9 mouse cellular contexts compared by ENCODE assay signal in the genomic region with DNA sequence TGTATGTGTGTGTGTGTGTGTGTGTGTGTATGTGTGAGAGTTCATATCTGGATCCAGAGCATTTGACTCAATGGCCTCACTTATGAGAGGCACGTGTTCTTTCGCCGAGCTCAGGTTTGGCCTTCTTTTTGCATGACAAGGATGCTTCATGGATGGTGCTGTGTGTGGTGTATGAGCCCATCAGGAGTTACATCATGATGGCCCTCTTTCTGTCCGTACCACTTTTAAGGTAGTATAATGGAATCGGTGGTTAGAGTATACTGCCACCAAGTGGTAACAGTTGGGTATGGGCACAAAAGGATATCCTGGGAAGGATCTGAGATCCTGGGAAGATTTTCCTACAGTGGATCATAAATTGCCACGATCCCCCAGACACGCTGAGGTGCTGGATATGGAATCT. TPM values are rescaled to one million over a fixed set of nuclear protein-coding genes. Genes with fewer than 3 reads are reported as not detected.
DNase-seq lines count a peak whose midpoint lies in the region; ATAC-seq lines count a peak whose summit lies in the region.
"Had no signal": no experiment of that assay in that cellular context is flagged by ENCODE, and none has a peak within 500 bp of the region (broad histone marks: within the 10 kb centered on the region; RNA-seq: fewer than 3 reads in every experiment).

No protein-coding gene starts in this region.

- no peaks in the 10 kb centered on the region for H3K36me3 ChIP-seq in limb, embryonic 11.5 days (ENCODE audit: control insufficient read depth, insufficient read depth, low read length)
- no peaks in the 10 kb centered on the region for H3K36me3 ChIP-seq in neural tube, embryonic 11.5 days (ENCODE audit: control insufficient read depth, insufficient read depth, low read length)
- H3K36me3 ChIP-seq: heart, embryonic 13.5 days had no signal

- no peak; the same call in 1 of the 2 replicates for ATAC-seq in limb, embryonic 11.5 days (ENCODE audit: insufficient number of reproducible peaks, low FRiP score, low TSS enrichment, low read depth)
- ATAC-seq in neural tube, embryonic 11.5 days (ENCODE audit: insufficient read depth, low FRiP score, low TSS enrichment), result no peak

- peak; percentile 60 for DNase-seq in CD4-positive, CD25-positive, alpha-beta regulatory T cell, adult 2 months (ENCODE audit: low read depth, low spot score)
- DNase-seq in NIH3T3 (ENCODE audit: low read depth), result peak; percentile 83
- DNase-seq in cerebellum, postnatal 10 days, result peak; percentile 72 to 78
- DNase-seq in frontal cortex, postnatal 14 days (ENCODE audit: low spot score in 2 of 2), result peak; percentile 15 to 56
- peak; percentile 73 for DNase-seq in kidney, adult 9 months
- peak; percentile 62 for DNase-seq in limb, embryonic 11.5 days (ENCODE audit: low spot score)
- peak; percentile 56 for DNase-seq in neural tube, embryonic 11.5 days (ENCODE audit: low spot score)
- DNase-seq in spleen, postnatal 14 days (ENCODE audit: low spot score in 2 of 2), result no peak

- H3K27ac ChIP-seq in limb, embryonic 11.5 days (replicated peaks; ENCODE audit: low read depth, low read length), result no peak overlapping the region
- no peak overlapping the region for H3K27ac ChIP-seq in neural tube, embryonic 11.5 days (ENCODE audit: low read depth, low read length)
- H3K27ac ChIP-seq: heart, embryonic 13.5 days had no signal

- 14% methylated on average over 7 of the region's 7 CpGs for WGBS in limb, embryonic 11.5 days
- 13% methylated on average over 7 of the region's 7 CpGs for WGBS in neural tube, embryonic 11.5 days

- no peaks in the 10 kb centered on the region for H3K27me3 ChIP-seq in limb, embryonic 11.5 days (ENCODE audit: control insufficient read depth, insufficient read depth, low read length)
- no peaks in the 10 kb centered on the region for H3K27me3 ChIP-seq in neural tube, embryonic 11.5 days (ENCODE audit: control insufficient read depth, insufficient read depth, low read length)
- H3K27me3 ChIP-seq: heart, embryonic 13.5 days had no signal

- H3K9ac ChIP-seq in limb, embryonic 11.5 days (ENCODE audit: low read length), result no peak overlapping the region
- H3K9ac ChIP-seq in neural tube, embryonic 11.5 days (ENCODE audit: low read length), result no peak overlapping the region
- H3K9ac ChIP-seq: heart, embryonic 13.5 days had no signal

- H3K4me1 ChIP-seq in limb, embryonic 11.5 days (ENCODE audit: control insufficient read depth, insufficient read depth, low read length), result no peaks in the 10 kb centered on the region
- H3K4me1 ChIP-seq in neural tube, embryonic 11.5 days (ENCODE audit: control insufficient read depth, insufficient read depth, low read length), result no peaks in the 10 kb centered on the region
- H3K4me1 ChIP-seq: heart, embryonic 13.5 days had no signal

- H3K9me3 ChIP-seq in limb, embryonic 11.5 days (ENCODE audit: control insufficient read depth, low read length), result no peaks in the 10 kb centered on the region
- H3K9me3 ChIP-seq in neural tube, embryonic 11.5 days (ENCODE audit: control insufficient read depth, low read length), result no peaks in the 10 kb centered on the region
- H3K9me3 ChIP-seq: heart, embryonic 13.5 days had no signal

- no peak overlapping the region for H3K4me3 ChIP-seq in limb, embryonic 11.5 days (ENCODE audit: low read depth, low read length)
- no peak overlapping the region for H3K4me3 ChIP-seq in neural tube, embryonic 11.5 days (ENCODE audit: low read depth, low read length)
- H3K4me3 ChIP-seq: heart, embryonic 13.5 days had no signal

- H3K4me2 ChIP-seq in limb, embryonic 11.5 days (ENCODE audit: low read depth, severe bottlenecking), result no peak overlapping the region
- no peak overlapping the region for H3K4me2 ChIP-seq in neural tube, embryonic 11.5 days (ENCODE audit: low read depth)
- H3K4me2 ChIP-seq: heart, embryonic 13.5 days had no signal

RNA-seq across cellular contexts. Expression of a gene that starts 8.1 kb away (rescaled TPM):
- 63.8 and 65.3 TPM in 2 replicates for polyA plus RNA-seq in limb, embryonic 11.5 days (2014; fragmentation: Nextera tagmentation; extraction: Ambion mirVana)
- polyA plus RNA-seq in neural tube, embryonic 11.5 days (2014; fragmentation: Nextera tagmentation; extraction: Ambion mirVana), result 57.1 and 58.5 TPM in 2 replicates

RNA-seq across cellular contexts. Expression of a gene that starts 58.9 kb away (rescaled TPM):
- polyA plus RNA-seq in limb, embryonic 11.5 days (2014; fragmentation: Nextera tagmentation; extraction: Ambion mirVana), result 36.6 and 39.3 TPM in 2 replicates
- 55.1 and 55.8 TPM in 2 replicates for polyA plus RNA-seq in neural tube, embryonic 11.5 days (2014; fragmentation: Nextera tagmentation; extraction: Ambion mirVana)

Comparison
In these comparisons a context has a peak if more than half of its experiments do, and no peak if none do; other contexts are left out.
1. DNase-seq: peak in CD4-positive, CD25-positive, alpha-beta regulatory T cell, adult 2 months (single experiment), NIH3T3 (single experiment), cerebellum, postnatal 10 days (2 of 2), frontal cortex, postnatal 14 days (2 of 2), kidney, adult 9 months (single experiment), limb, embryonic 11.5 days (single experiment) and neural tube, embryonic 11.5 days (single experiment); none in spleen, postnatal 14 days (0 of 2).